Mouse (Mus musculus) small intestine, adult 2 months (tissue): ENCODE data around the gene Ece1. TPM values are rescaled to one million over a fixed set of nuclear protein-coding genes. Genes with fewer than 3 reads are reported as not detected.

Experiments used
- H3K27ac ChIP-seq: fragments of 200-500 bp; 2 replicates; pipeline ENCODE4 v1.5.1; 2012; ENCODE audit warnings: low read depth, low read length, control low read depth, inconsistent platforms; ENCODE audit not compliant: insufficient read depth
- H3K27me3 ChIP-seq: fragments of 200-500 bp; 2 replicates; pipeline ENCODE4 v1.6.1; 2012; ENCODE audit warnings: mild to moderate bottlenecking, moderate library complexity, low read length, inconsistent platforms; ENCODE audit not compliant: control insufficient read depth, insufficient read depth
- H3K36me3 ChIP-seq: fragments of 200-500 bp; 2 replicates; pipeline ENCODE4 v1.6.1; 2012; ENCODE audit warnings: mild to moderate bottlenecking, low read length, control low read depth, inconsistent platforms; ENCODE audit not compliant: control insufficient read depth, insufficient read depth
- H3K4me1 ChIP-seq: fragments of 200-500 bp; 2 replicates; pipeline ENCODE4 v1.6.1; 2012; ENCODE audit warnings: low read length, inconsistent platforms, mixed read lengths; ENCODE audit not compliant: control insufficient read depth, insufficient read depth, insufficient read length
- H3K4me3 ChIP-seq: fragments of 200-500 bp; 2 replicates; pipeline ENCODE4 v1.5.1; 2012; ENCODE audit warnings: low read depth, mild to moderate bottlenecking, control low read depth, inconsistent platforms, low read length, moderate library complexity
- CTCF ChIP-seq: fragments of 200-500 bp; IDR thresholded peaks from 2 replicates; pipeline ENCODE4 v1.5.1; 2012; ENCODE audit warnings: low read depth, mild to moderate bottlenecking, control low read depth, inconsistent platforms, low read length, moderate library complexity, mixed read lengths; ENCODE audit not compliant: insufficient replicate concordance, insufficient read length; ENCODE audit errors: extremely low read depth
- POLR2A ChIP-seq: fragments of 200-500 bp; IDR thresholded peaks from 2 replicates; pipeline ENCODE4 v1.6.1; 2012; ENCODE audit warnings: low read depth, mild to moderate bottlenecking, control low read depth, inconsistent platforms, low read length, moderate library complexity
- WGBS: fragments of 180-500 bp; shearing (Covaris S2); methylation state at CpG from one replicate; pipeline ENCODE4 v1.1.7; 2018; 5-methylcytosine and 5-hydroxymethylcytosine counted together
- polyA plus RNA-seq: library from polyadenylated mRNA; depleted of rRNA; stranded (reverse); fragments of >200 nt; gene quantifications from 2 replicates; pipeline ENCODE4 v1.2.3, GENCODE M21; 2012

Gene Ece1
- polyA plus RNA-seq, 1 experiment, result 37.7 TPM

GRCm38 (mm10) chr4:137994562-137995336 is 132.7 kb downstream of the Ece1 start:
- no peaks in the 10 kb centered on the region for H3K27me3 ChIP-seq
- H3K4me1 ChIP-seq, result peaks cover 12% of the 10 kb centered on the region; the same call in 1 of the 2 replicates
- 37% methylated on average over 12 of the region's 12 CpGs for WGBS
- H3K27ac ChIP-seq, result peak overlapping the region; percentile 69
- H3K4me3 ChIP-seq, result peak overlapping the region; percentile 88
- TF ChIP-seq CTCF (no peak), POLR2A (no peak)
- peaks cover 8% of the 10 kb centered on the region for H3K36me3 ChIP-seq

DNA sequence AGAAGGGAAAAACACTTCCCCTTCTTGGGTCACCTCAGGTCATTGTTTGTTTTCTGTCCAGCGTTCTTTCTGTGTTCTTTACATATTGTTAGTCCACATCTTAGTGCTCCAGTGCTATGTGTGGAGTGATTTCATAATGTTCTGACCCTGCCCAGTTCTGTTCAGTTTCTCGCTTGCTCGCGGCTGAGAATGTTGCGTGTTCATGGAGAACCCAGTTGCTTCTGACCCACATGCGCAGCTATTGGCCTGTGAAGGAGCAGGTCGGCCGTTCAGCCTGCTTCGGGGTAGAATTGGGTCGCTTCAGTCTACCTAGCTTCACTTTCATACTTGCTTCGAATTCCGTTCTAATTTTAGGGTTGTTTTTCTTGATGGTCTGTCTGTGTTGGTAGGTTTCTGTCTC is 133.4 kb downstream of the Ece1 start:
- no peak overlapping the region for H3K27ac ChIP-seq
- 75% methylated on average over 12 of the region's 12 CpGs for WGBS

GRCm38 (mm10) chr4:137998232-137998631 is 136.2 kb downstream of the Ece1 start:
- Histone ChIP-seq H3K27me3 (no peaks in the 10 kb centered on the region), H3K4me1 (peaks cover 6% of the 10 kb centered on the region; the same call in 1 of the 2 replicates), H3K27ac (no peak overlapping the region), H3K36me3 (peaks cover 13% of the 10 kb centered on the region), H3K4me3 (no peak overlapping the region)
- TF ChIP-seq CTCF, result no peak
- TF ChIP-seq POLR2A, result no peak
- WGBS, result 76% methylated on average over 4 of the region's 4 CpGs

More for the DNA sequence above, 133.4 kb downstream of the Ece1 start:
- Histone ChIP-seq H3K4me1 (peaks cover 12% of the 10 kb centered on the region; the same call in 1 of the 2 replicates), H3K4me3 (no peak overlapping the region), H3K36me3 (peaks cover 8% of the 10 kb centered on the region), H3K27me3 (no peaks in the 10 kb centered on the region)
- no peak for TF ChIP-seq CTCF
- no peak for TF ChIP-seq POLR2A

- Histone ChIP-seq H3K4me3 (no peak overlapping the region), H3K36me3 (peaks cover 19% of the 10 kb centered on the region), H3K27ac (no peak overlapping the region), H3K4me1 (peaks cover 3% of the 10 kb centered on the region; the same call in 1 of the 2 replicates), H3K27me3 (no peaks in the 10 kb centered on the region)
- 42% methylated on average over 7 of the region's 7 CpGs for WGBS
- no peak for TF ChIP-seq CTCF
- no peak for TF ChIP-seq POLR2A
These were observed 138.6 kb downstream of the Ece1 start for GRCm38 (mm10) chr4:138000682-138001081.

DNA sequence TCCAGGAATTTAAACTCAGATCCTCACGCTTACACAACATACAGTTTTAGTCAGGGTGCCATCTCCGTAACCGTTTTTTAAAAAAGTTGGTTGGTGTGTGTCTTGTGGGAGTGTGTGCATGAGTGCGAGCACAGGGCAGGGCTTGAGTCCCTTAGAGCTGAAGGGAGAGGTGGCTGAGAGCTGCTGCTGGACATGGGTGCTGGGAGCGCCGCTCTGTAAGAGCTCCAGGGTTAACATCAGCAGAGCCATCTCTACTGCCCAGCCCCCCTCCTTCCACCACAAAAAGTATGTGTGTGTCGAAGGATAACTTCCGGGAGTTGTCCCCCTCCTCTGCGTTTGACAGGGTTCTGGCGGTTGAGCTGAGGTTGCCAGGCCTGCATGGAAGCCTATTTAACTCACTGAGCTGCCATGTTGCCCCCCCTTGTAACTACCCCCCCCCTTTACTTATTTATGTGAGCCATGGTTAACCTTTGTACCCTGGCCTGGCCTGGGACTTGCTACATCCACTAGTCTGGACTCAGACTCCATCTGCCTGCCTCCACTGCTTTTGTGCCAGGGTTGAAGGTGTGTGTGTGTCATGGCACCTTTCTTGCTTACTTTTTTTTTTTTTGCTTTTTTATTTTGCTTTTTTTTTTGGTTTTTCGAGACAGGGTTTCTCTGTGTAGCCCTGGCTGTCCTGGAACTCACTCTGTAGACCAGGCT is 142.0 kb downstream of the Ece1 start:
- Histone ChIP-seq H3K27ac (no peak overlapping the region), H3K4me3 (no peak overlapping the region), H3K27me3 (no peaks in the 10 kb centered on the region), H3K36me3 (peaks cover 15% of the 10 kb centered on the region), H3K4me1 (no peaks in the 10 kb centered on the region)
- TF ChIP-seq CTCF (no peak), POLR2A (no peak)
- 89% methylated on average over 11 of the region's 11 CpGs for WGBS

DNA sequence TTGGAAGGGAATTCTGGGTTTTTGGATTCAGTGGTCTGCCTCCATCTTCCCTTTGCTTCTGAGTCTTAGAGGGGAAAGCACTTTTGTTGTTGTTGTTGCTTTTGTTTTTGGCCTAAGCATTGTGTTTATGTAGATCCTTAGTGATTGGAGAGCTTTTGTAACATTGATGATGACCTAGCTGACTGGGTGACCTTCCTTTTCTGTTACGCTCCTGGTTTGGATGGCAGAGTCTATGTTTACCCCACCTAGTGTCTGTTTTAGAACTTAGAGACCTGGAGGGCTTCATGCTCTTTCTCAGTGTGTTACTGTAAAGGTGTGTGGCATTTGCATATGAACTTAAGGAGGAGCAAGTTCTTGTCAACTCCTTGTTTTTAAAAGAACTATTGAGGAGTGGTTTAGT is 143.7 kb downstream of the Ece1 start:
- Histone ChIP-seq H3K27ac (no peak overlapping the region), H3K36me3 (peaks cover 18% of the 10 kb centered on the region), H3K4me3 (no peak overlapping the region), H3K27me3 (no peaks in the 10 kb centered on the region), H3K4me1 (no peaks in the 10 kb centered on the region)
- no peak for TF ChIP-seq POLR2A
- no peak for TF ChIP-seq CTCF
- WGBS, result 92% methylated on average over 1 of the region's 1 CpGs
